ENCODE assay signal across 10 mouse cellular contexts in the genomic region with DNA sequence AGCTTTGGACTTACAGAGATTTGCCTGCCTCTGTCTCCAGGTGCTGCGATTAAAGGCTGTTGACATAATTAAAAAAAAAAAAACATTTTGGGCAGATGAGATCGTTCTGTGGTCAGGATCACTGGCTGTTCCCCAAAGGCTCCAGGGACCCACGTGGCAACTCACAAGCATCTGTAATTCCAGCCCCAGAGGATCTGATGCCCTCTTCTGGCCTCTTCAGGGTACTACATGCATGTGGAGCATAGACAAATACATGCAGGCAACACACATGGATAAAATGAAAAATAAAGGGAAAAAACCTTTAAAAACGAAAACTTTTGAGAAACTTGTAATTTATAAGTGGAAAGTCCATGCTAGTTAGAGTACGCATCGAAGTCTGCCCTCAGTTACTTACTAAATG. TPM values are rescaled to one million over a fixed set of nuclear protein-coding genes. Genes with fewer than 3 reads are reported as not detected.
DNase-seq lines count a peak whose midpoint lies in the region; ATAC-seq and TF ChIP-seq lines count a peak whose summit lies in the region.
"Had no signal": no experiment of that assay in that cellular context is flagged by ENCODE, and none has a peak within 500 bp of the region (broad histone marks: within the 10 kb centered on the region; RNA-seq: fewer than 3 reads in every experiment).

No protein-coding gene starts in this region.

- H3K36me3 ChIP-seq in heart, adult 2 months (ENCODE audit: control insufficient read depth, insufficient read depth, low read length) = peaks cover 3% of the 10 kb centered on the region
- H3K36me3 ChIP-seq in liver, postnatal 0 days (replicated peaks; ENCODE audit: insufficient read depth, low read length) = no peaks in the 10 kb centered on the region
- H3K36me3 ChIP-seq: midbrain, embryonic 12.5 days had no signal

- DNase-seq in heart, adult 2 months = no peak
- DNase-seq in heart, postnatal 25 days (ENCODE audit: low spot score) = no peak
- DNase-seq in 416B (ENCODE audit: low read depth) (peak; percentile 82), adipocyte (ENCODE audit: low spot score) (peak; percentile 33)
- DNase-seq in liver, postnatal 0 days = peak; percentile 55
- DNase-seq in urinary bladder, postnatal 25 days (ENCODE audit: low spot score) = no peak
- DNase-seq in left cerebral cortex, postnatal 10 days (ENCODE audit: extremely low spot score in 1 of 2, low spot score in 2 of 2) = no peak
- DNase-seq: adrenal gland, adult 2 months had no signal

- H3K79me2 ChIP-seq in heart, adult 2 months (replicated peaks; ENCODE audit: control insufficient read depth, insufficient read depth, low read length) = no peaks in the 10 kb centered on the region

- ATAC-seq in liver, postnatal 0 days = no peak
- ATAC-seq in inflammation-experienced regulatory T-cells, adult 6 months = no peak

- no peak overlapping the region for H3K27ac ChIP-seq in heart, adult 2 months
- no peak overlapping the region for H3K27ac ChIP-seq in liver, postnatal 0 days (ENCODE audit: low read depth)
- H3K27ac ChIP-seq: midbrain, embryonic 12.5 days had no signal

- H3K27me3 ChIP-seq in heart, adult 2 months (ENCODE audit: control insufficient read depth, insufficient read depth, low read length) = no peaks in the 10 kb centered on the region
- H3K27me3 ChIP-seq in liver, postnatal 0 days (ENCODE audit: insufficient read depth, low read length) = no peaks in the 10 kb centered on the region
- H3K27me3 ChIP-seq: midbrain, embryonic 12.5 days had no signal

- no peak overlapping the region for H3K9ac ChIP-seq in heart, adult 2 months (ENCODE audit: low read depth, low read length)
- no peak overlapping the region for H3K9ac ChIP-seq in liver, postnatal 0 days (replicated peaks)
- H3K9ac ChIP-seq: midbrain, embryonic 12.5 days had no signal

- H3K4me2 ChIP-seq in liver, postnatal 0 days (ENCODE audit: low read depth, low read length) = no peak overlapping the region
- H3K4me2 ChIP-seq: midbrain, embryonic 12.5 days had no signal

- no peaks in the 10 kb centered on the region for H3K9me3 ChIP-seq in liver, postnatal 0 days (ENCODE audit: low read length)
- H3K9me3 ChIP-seq: midbrain, embryonic 12.5 days had no signal

- intact Hi-C loops in heart, adult 2 months (cut with DNase I) = no loop called here
- intact Hi-C loops in heart, postnatal 25 days (cut with DNase I) = no loop called here
- intact Hi-C loops in left cerebral cortex, postnatal 10 days (cut with DNase I) = loop anchor here (5.0 kb wide), 1 partner anchor 800 kb away; no protein-coding TSS in a partner anchor

- TF ChIP-seq POLR2A in heart, adult 2 months (IDR thresholded peaks at IDR 0.05; ENCODE audit: insufficient read depth, low read depth, low read length) = no peak

- 69% methylated on average over 6 of the region's 6 CpGs for WGBS in heart, adult 2 months
- 54% methylated on average over 6 of the region's 6 CpGs for WGBS in liver, postnatal 0 days (ENCODE audit: insufficient replicate concordance)

- no peak for TF ChIP-seq EP300 in heart, adult 2 months (IDR thresholded peaks at IDR 0.05; ENCODE audit: insufficient read depth, low read depth, low read length)
- TF ChIP-seq EP300 in liver, postnatal 0 days (IDR thresholded peaks at IDR 0.05; ENCODE audit: low read depth) = no peak

- no peak overlapping the region for H3K4me3 ChIP-seq in heart, adult 2 months
- no peak overlapping the region for H3K4me3 ChIP-seq in liver, postnatal 0 days (ENCODE audit: low read depth, low read length)
- H3K4me3 ChIP-seq: midbrain, embryonic 12.5 days had no signal

- TF ChIP-seq CTCF in heart, adult 2 months (IDR thresholded peaks at IDR 0.05) = peak; percentile 65
- peak; percentile 77 for TF ChIP-seq CTCF in liver, postnatal 0 days (IDR thresholded peaks at IDR 0.05; ENCODE audit: low read depth)

- peaks cover 4% of the 10 kb centered on the region; the same call in 1 of the 2 replicates for H3K4me1 ChIP-seq in heart, adult 2 months (ENCODE audit: control insufficient read depth, insufficient read depth, low read length)
- no peaks in the 10 kb centered on the region for H3K4me1 ChIP-seq in liver, postnatal 0 days (ENCODE audit: insufficient read depth)
- H3K4me1 ChIP-seq: midbrain, embryonic 12.5 days had no signal

RNA-seq across cellular contexts. Expression of gene Adgrf3, which starts 1.8 kb away (rescaled TPM):
- total RNA-seq in heart, adult 2 months (2021) = under 1 TPM in 1 of 2 experiments, not detected in 1; 0.20 TPM
- polyA plus RNA-seq in heart, adult 2 months (2012; rRNA removed) = 0.12 and 0.20 TPM in 2 replicates
- under 1 TPM; 0.08 to 0.11 TPM for total RNA-seq in heart, postnatal 25 days (2021)
- polyA plus RNA-seq in liver, postnatal 0 days (2015; fragmentation: Nextera tagmentation; extraction: Ambion mirVana) = not detected in 2 replicates
- under 1 TPM in 1 of 3 experiments, not detected in 2; 0.32 TPM for polyA plus RNA-seq in inflammation-experienced regulatory T-cells, adult 6 months (2017; shearing (Covaris generic))
- not detected for total RNA-seq in left cerebral cortex, postnatal 10 days (2021)
- total RNA-seq: adrenal gland, adult 2 months had no signal
- polyA plus RNA-seq: adrenal gland, adult 2 months; midbrain, embryonic 12.5 days had no signal

RNA-seq across cellular contexts. Expression of gene Selenoi, which starts 25.1 kb away (rescaled TPM):
- 10 to 100 TPM; 13.9 to 16.1 TPM for total RNA-seq in heart, adult 2 months (2021)
- 17.9 and 31.4 TPM in 2 replicates for polyA plus RNA-seq in heart, adult 2 months (2012; rRNA removed)
- total RNA-seq in heart, postnatal 25 days (2021) = 10 to 100 TPM; 14.1 to 16.2 TPM
- 9.3 and 9.8 TPM in 2 replicates for polyA plus RNA-seq in liver, postnatal 0 days (2015; fragmentation: Nextera tagmentation; extraction: Ambion mirVana)
- 10 to 100 TPM; 18.1 to 26.0 (median 25.3) TPM for polyA plus RNA-seq in inflammation-experienced regulatory T-cells, adult 6 months (2017; shearing (Covaris generic))
- total RNA-seq in left cerebral cortex, postnatal 10 days (2021) = 10 to 100 TPM; 56.8 to 58.3 TPM

RNA-seq across cellular contexts. Expression of gene Hadhb, which starts 52.2 kb away (rescaled TPM):
- 1,000 to 10,000 TPM; 1,981 to 2,338 TPM for total RNA-seq in heart, adult 2 months (2021)
- polyA plus RNA-seq in heart, adult 2 months (2012; rRNA removed) = 1,187 and 1,731 TPM in 2 replicates
- total RNA-seq in heart, postnatal 25 days (2021) = 1,000 to 10,000 TPM; 1,651 to 1,795 TPM
- 421 and 447 TPM in 2 replicates for polyA plus RNA-seq in liver, postnatal 0 days (2015; fragmentation: Nextera tagmentation; extraction: Ambion mirVana)
- polyA plus RNA-seq in inflammation-experienced regulatory T-cells, adult 6 months (2017; shearing (Covaris generic)) = 100 to 1,000 TPM; 114 to 157 (median 125) TPM
- total RNA-seq in left cerebral cortex, postnatal 10 days (2021) = 10 to 100 TPM; 52.3 to 52.6 TPM

RNA-seq across cellular contexts. Expression of gene Hadha, which starts 52.3 kb away (rescaled TPM):
- 1,000 to 10,000 TPM; 1,174 to 1,333 TPM for total RNA-seq in heart, adult 2 months (2021)
- polyA plus RNA-seq in heart, adult 2 months (2012; rRNA removed) = 367 and 592 TPM in 2 replicates
- total RNA-seq in heart, postnatal 25 days (2021) = 1,000 to 10,000 TPM; 1,064 to 1,096 TPM
- 224 and 228 TPM in 2 replicates for polyA plus RNA-seq in liver, postnatal 0 days (2015; fragmentation: Nextera tagmentation; extraction: Ambion mirVana)
- polyA plus RNA-seq in inflammation-experienced regulatory T-cells, adult 6 months (2017; shearing (Covaris generic)) = 10 to 100 TPM; 79.2 to 82.8 (median 79.2) TPM
- total RNA-seq in left cerebral cortex, postnatal 10 days (2021) = 10 to 100 TPM; 60.2 to 64.6 TPM

Comparison
In these comparisons a context has a peak if more than half of its experiments do, and no peak if none do; other contexts are left out.
1. DNase-seq: peak in 416B (single experiment), adipocyte (single experiment) and liver, postnatal 0 days (single experiment); none in heart, adult 2 months (0 of 2), heart, postnatal 25 days (single experiment), urinary bladder, postnatal 25 days (single experiment) and left cerebral cortex, postnatal 10 days (0 of 2).
2. RNA of gene Hadhb, which starts 52.2 kb away (total RNA-seq): 1,981 to 2,338 TPM in heart, adult 2 months and 1,651 to 1,795 TPM in heart, postnatal 25 days; 52.3 to 52.6 TPM in left cerebral cortex, postnatal 10 days; every median in the first group is over 10 times any median in the second.